ENCODE assay signal across 15 mouse cellular contexts in the genomic region with DNA sequence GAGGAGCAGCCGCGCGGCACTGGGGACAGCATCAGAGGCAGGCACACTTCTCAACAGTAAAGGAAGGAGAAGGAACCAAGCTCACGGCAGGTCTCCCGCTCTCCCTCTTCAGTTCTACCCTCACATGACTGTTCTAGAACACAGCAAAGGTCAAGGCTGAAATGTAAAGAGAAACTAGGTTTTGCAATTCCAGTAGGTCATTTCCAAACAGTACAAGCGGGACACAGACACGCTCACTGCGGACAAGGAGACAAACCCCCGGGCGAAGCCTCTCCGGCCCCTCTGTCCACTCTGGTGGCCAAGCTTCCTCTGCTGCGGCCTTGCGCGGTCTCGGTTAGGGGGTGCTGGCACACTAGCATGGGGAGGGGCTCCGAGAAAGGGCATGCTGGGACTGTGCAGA. TPM values are rescaled to one million over a fixed set of nuclear protein-coding genes. Genes with fewer than 3 reads are reported as not detected.
DNase-seq lines count a peak whose midpoint lies in the region; ATAC-seq and TF ChIP-seq lines count a peak whose summit lies in the region.
"Had no signal": no experiment of that assay in that cellular context is flagged by ENCODE, and none has a peak within 500 bp of the region (broad histone marks: within the 10 kb centered on the region; RNA-seq: fewer than 3 reads in every experiment).

No protein-coding gene starts in this region.

- no peaks in the 10 kb centered on the region; the same call in 1 of the 2 replicates for H3K27me3 ChIP-seq in G1E (ENCODE audit: insufficient read depth, low read length)
- H3K27me3 ChIP-seq: heart, embryonic 13.5 days; midbrain, embryonic 13.5 days had no signal

- H3K4me3 ChIP-seq in layer of hippocampus, adult 2 months = no peak overlapping the region; the same call in 1 of the 2 replicates
- peak overlapping the region; percentile 20; the same call in 1 of the 2 replicates for H3K4me3 ChIP-seq in G1E (ENCODE audit: low read depth, low read length)
- no peak overlapping the region for H3K4me3 ChIP-seq in brown adipose tissue, adult 24 weeks (ENCODE audit: insufficient read depth, low read depth, low read length)
- H3K4me3 ChIP-seq: embryonic facial prominence, embryonic 10.5 days; heart, embryonic 13.5 days; midbrain, embryonic 13.5 days had no signal

- no peak for ATAC-seq in G1E (ENCODE audit: extremely low read depth, insufficient number of reproducible peaks, low FRiP score, poor library complexity, severe bottlenecking)
- ATAC-seq: midbrain, embryonic 13.5 days had no signal

- TF ChIP-seq CTCF in layer of hippocampus, adult 2 months (conservative IDR thresholded peaks at IDR 0.05) = no peak
- no peak for TF ChIP-seq CTCF in G1E (IDR thresholded peaks at IDR 0.05; ENCODE audit: low read depth, low read length)

- H3K9me3 ChIP-seq in G1E (replicated peaks) = no peaks in the 10 kb centered on the region
- H3K9me3 ChIP-seq: embryonic facial prominence, embryonic 10.5 days; heart, embryonic 13.5 days; midbrain, embryonic 13.5 days had no signal

- no peak for DNase-seq in layer of hippocampus, adult 2 months (ENCODE audit: low spot score in 2 of 2)
- DNase-seq in layer of hippocampus, postnatal 10 days (ENCODE audit: low spot score in 2 of 2) = no peak
- DNase-seq in G1E (ENCODE audit: low spot score) = no peak
- DNase-seq in lung, postnatal 25 days (ENCODE audit: low spot score) = peak; percentile 51
- DNase-seq in thymus, postnatal 25 days = no peak
- no peak for DNase-seq in kidney, postnatal 36 days
- DNase-seq: adrenal gland, postnatal 10 days; cerebellum, postnatal 10 days; heart, postnatal 4 days; kidney, adult 9 months had no signal

- peak overlapping the region; percentile 76 for H3K27ac ChIP-seq in layer of hippocampus, adult 2 months
- peak overlapping the region; percentile 88 for H3K27ac ChIP-seq in brown adipose tissue, adult 24 weeks (replicated peaks; ENCODE audit: low read depth, low read length)
- H3K27ac ChIP-seq: embryonic facial prominence, embryonic 10.5 days; heart, embryonic 13.5 days; midbrain, embryonic 13.5 days had no signal

- peaks cover 77% of the 10 kb centered on the region for H3K4me1 ChIP-seq in G1E (ENCODE audit: insufficient read depth, low read depth, low read length)
- peaks cover 34% of the 10 kb centered on the region for H3K4me1 ChIP-seq in brown adipose tissue, adult 24 weeks (ENCODE audit: control insufficient read depth, insufficient read depth, insufficient read length, low read length)

- H3K36me3 ChIP-seq in G1E (replicated peaks) = peaks cover 98% of the 10 kb centered on the region

RNA-seq across cellular contexts. Expression of a gene that starts 21.3 kb away (rescaled TPM):
- 10 to 100 TPM; 15.4 to 16.8 TPM for total RNA-seq in layer of hippocampus, adult 2 months (2021)
- total RNA-seq in layer of hippocampus, postnatal 10 days (2021) = 1 to 10 TPM; 4.2 to 6.1 TPM
- total RNA-seq in G1E (2014; fragmentation: Nextera tagmentation) (not detected in 2 replicates), G1E (2017) (0.12 TPM in 1 of 2 replicates, not detected in the other)
- not detected in 2 replicates for polyA plus RNA-seq in G1E (2012)
- 233 and 423 TPM in 2 replicates for polyA plus RNA-seq in brown adipose tissue, adult 24 weeks (2012; ENCODE audit: insufficient read depth, insufficient read length, missing spikeins)
- total RNA-seq: MEL had no signal

RNA-seq across cellular contexts. Expression of a gene that starts 25.4 kb away (rescaled TPM):
- 1,000 to 10,000 TPM; 1,218 to 1,292 TPM for total RNA-seq in layer of hippocampus, adult 2 months (2021)
- 1,000 to 10,000 TPM; 1,571 to 1,708 TPM for total RNA-seq in layer of hippocampus, postnatal 10 days (2021)
- total RNA-seq in G1E (2014; fragmentation: Nextera tagmentation) = 168 and 200 TPM in 2 replicates
- 73.5 and 99.8 TPM in 2 replicates for total RNA-seq in G1E (2017)
- 246 and 281 TPM in 2 replicates for polyA plus RNA-seq in G1E (2012)
- 499 and 545 TPM in 2 replicates for polyA plus RNA-seq in brown adipose tissue, adult 24 weeks (2012; ENCODE audit: insufficient read depth, insufficient read length, missing spikeins)

Comparison
In these comparisons a context has a peak if more than half of its experiments do, and no peak if none do; other contexts are left out.
1. RNA of a gene that starts 21.3 kb away (total RNA-seq): 15.4 to 16.8 TPM in layer of hippocampus, adult 2 months and 4.2 to 6.1 TPM in layer of hippocampus, postnatal 10 days; 0.12 TPM in G1E; every median in the first group is over 4 times any median in the second.
2. RNA of a gene that starts 25.4 kb away (total RNA-seq): 1,571 to 1,708 TPM in layer of hippocampus, postnatal 10 days and 1,218 to 1,292 TPM in layer of hippocampus, adult 2 months; 73.5 to 200 TPM in G1E; every median in the first group is over 4 times any median in the second.